Mouse (Mus musculus) small intestine, adult 2 months (tissue): ENCODE data around the gene Schip1.

Source experiments
- CTCF ChIP-seq: fragments of 200-500 bp; IDR thresholded peaks from 2 replicates; pipeline ENCODE4 v1.5.1; 2012; ENCODE audit warnings: low read depth, mild to moderate bottlenecking, control low read depth, inconsistent platforms, low read length, moderate library complexity, mixed read lengths; ENCODE audit not compliant: insufficient replicate concordance, insufficient read length; ENCODE audit errors: extremely low read depth
- POLR2A ChIP-seq: fragments of 200-500 bp; IDR thresholded peaks from 2 replicates; pipeline ENCODE4 v1.6.1; 2012; ENCODE audit warnings: low read depth, mild to moderate bottlenecking, control low read depth, inconsistent platforms, low read length, moderate library complexity

GRCm38 (mm10) chr3:68403343-68403742 lies 338.7 kb downstream of the Schip1 start:
- no peak for TF ChIP-seq POLR2A
- TF ChIP-seq CTCF: no peak
